Mouse (Mus musculus) heart, embryonic 11.5 days (tissue): ENCODE results near the gene Adamts13. TPM values are rescaled to one million over a fixed set of nuclear protein-coding genes. Genes with fewer than 3 reads are reported as not detected.

Source experiments
- ATAC-seq: fragments of 200-750 bp; cut with Nextera tagmentation; replicated peaks from 2 replicates; pipeline ENCODE4 v1.8.0; 2017; ENCODE audit warnings: moderate library complexity; ENCODE audit not compliant: insufficient number of reproducible peaks, low FRiP score, low TSS enrichment
- H3K27ac ChIP-seq: fragments of 300-500 bp; sonication (generic); 2 replicates; pipeline ENCODE4 v1.5.1; 2014; ENCODE audit warnings: mild to moderate bottlenecking, low read depth, low read length
- H3K27me3 ChIP-seq: fragments of 300-500 bp; sonication (generic); 2 replicates; pipeline ENCODE4 v1.6.1; 2014; ENCODE audit warnings: mild to moderate bottlenecking, low read length, mixed read lengths; ENCODE audit not compliant: control insufficient read depth, insufficient read depth
- H3K36me3 ChIP-seq: fragments of 300-500 bp; sonication (generic); 2 replicates; pipeline ENCODE4 v1.6.1; 2014; ENCODE audit warnings: mild to moderate bottlenecking, low read length, moderate library complexity, mixed read lengths; ENCODE audit not compliant: control insufficient read depth, insufficient read depth
- H3K4me1 ChIP-seq: fragments of 300-500 bp; sonication (generic); 2 replicates; pipeline ENCODE4 v1.6.1; 2014; ENCODE audit warnings: low read length; ENCODE audit not compliant: control insufficient read depth, insufficient read depth
- H3K4me2 ChIP-seq: fragments of 300-500 bp; sonication (generic); 2 replicates; pipeline ENCODE4 v1.6.1; 2014; ENCODE audit warnings: mild to moderate bottlenecking, moderate library complexity
- H3K4me3 ChIP-seq: fragments of 300-500 bp; sonication (generic); 2 replicates; pipeline ENCODE4 v1.5.1; 2014; ENCODE audit warnings: low read depth, low read length
- H3K9ac ChIP-seq: fragments of 300-500 bp; sonication (generic); 2 replicates; pipeline ENCODE4 v1.6.1; 2014; ENCODE audit warnings: mild to moderate bottlenecking, low read depth, low read length, moderate library complexity
- H3K9me3 ChIP-seq: fragments of 300-500 bp; sonication (generic); replicated peaks from 2 replicates; pipeline ENCODE4 v1.6.1; 2016; ENCODE audit warnings: low read length; ENCODE audit not compliant: control insufficient read depth
- whole genome bisulfite sequencing: fragments of 180-500 bp; shearing (Covaris S2); extraction: QIAGEN DNeasy Blood & Tissue Kit; methylation state at CpG from one replicate; pipeline ENCODE4 v1.1.7; 2014; ENCODE audit not compliant: insufficient replicate concordance; 5-methylcytosine and 5-hydroxymethylcytosine counted together
- polyA plus RNA-seq: library from polyadenylated mRNA; unstranded; fragments of >200 nt; fragmentation: Nextera tagmentation; extraction: Ambion mirVana; gene quantifications from 2 replicates; pipeline ENCODE4 v1.2.1, GENCODE M21; 2014

Adamts13 gene
- polyA plus RNA-seq, 1 experiment from 2014 or later: 0.07 TPM

GRCm38 (mm10) chr2:27036003-27036402 is 62.8 kb downstream of the Adamts13 start:
- no peaks in the 10 kb centered on the region for H3K9me3 ChIP-seq
- ATAC-seq: no peak
- H3K4me2 ChIP-seq: no peak overlapping the region
- H3K27me3 ChIP-seq: no peaks in the 10 kb centered on the region; the same call in 1 of the 2 replicates
- H3K27ac ChIP-seq: no peak overlapping the region
- no peaks in the 10 kb centered on the region for H3K4me1 ChIP-seq
- H3K4me3 ChIP-seq: no peak overlapping the region
- 65% methylated on average over 3 of the region's 3 CpGs for WGBS
- H3K36me3 ChIP-seq: no peaks in the 10 kb centered on the region
- no peak overlapping the region for H3K9ac ChIP-seq

DNA sequence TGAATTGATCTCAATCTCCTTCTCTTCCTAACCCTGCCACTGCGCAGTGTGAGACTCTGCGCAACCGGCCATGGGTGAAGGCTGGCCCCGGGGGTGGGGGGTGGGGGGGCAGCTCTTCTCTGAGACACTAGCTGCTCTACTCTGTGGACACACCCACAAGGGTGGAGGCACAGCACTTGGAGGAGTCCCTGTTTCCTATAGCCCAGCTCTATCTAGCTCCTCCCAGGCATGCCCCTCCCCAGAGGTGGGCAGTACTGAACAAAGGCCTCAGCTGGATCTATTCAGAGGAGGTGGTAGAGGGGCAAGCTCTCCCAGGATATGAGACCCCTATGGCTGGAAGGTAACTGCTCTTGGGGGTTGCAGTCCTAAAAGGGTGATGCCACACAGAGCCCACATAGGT is 63.8 kb downstream of the Adamts13 start:
- Histone ChIP-seq H3K36me3 (no peaks in the 10 kb centered on the region), H3K4me1 (no peaks in the 10 kb centered on the region), H3K4me2 (no peak overlapping the region), H3K4me3 (no peak overlapping the region), H3K9ac (no peak overlapping the region), H3K27ac (no peak overlapping the region), H3K27me3 (no peaks in the 10 kb centered on the region; the same call in 1 of the 2 replicates), H3K9me3 (no peaks in the 10 kb centered on the region)
- 59% methylated on average over 4 of the region's 4 CpGs for WGBS
- ATAC-seq: peak; percentile 61; the same call in 1 of the 2 replicates

DNA sequence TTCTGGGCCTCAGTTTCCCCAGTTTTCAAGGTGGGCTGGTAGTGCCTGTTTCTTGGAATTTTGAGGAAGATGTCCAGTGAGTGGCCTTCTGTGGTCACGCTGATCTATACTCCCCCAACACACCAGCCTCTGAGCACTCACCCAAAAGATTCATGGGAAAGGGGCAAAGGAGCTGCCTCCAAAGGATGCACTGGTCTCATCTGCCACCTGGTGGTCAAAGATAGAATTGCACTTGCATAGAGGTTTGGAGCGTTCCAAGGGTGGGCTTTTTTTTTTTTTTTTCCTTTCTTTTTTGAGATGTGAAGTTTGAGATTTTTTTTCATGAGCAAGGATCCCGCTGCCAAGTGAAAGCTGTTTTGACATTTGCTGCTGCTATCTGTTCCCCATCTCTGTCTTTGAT is 65.4 kb downstream of the Adamts13 start:
- Histone ChIP-seq H3K27me3 (no peaks in the 10 kb centered on the region; the same call in 1 of the 2 replicates), H3K4me2 (no peak overlapping the region), H3K9ac (no peak overlapping the region), H3K4me3 (no peak overlapping the region), H3K4me1 (no peaks in the 10 kb centered on the region), H3K36me3 (no peaks in the 10 kb centered on the region), H3K9me3 (no peaks in the 10 kb centered on the region), H3K27ac (no peak overlapping the region)
- ATAC-seq: no peak; the same call in 1 of the 2 replicates
- 4% methylated on average over 3 of the region's 3 CpGs for WGBS

GRCm38 (mm10) chr2:27039286-27039685 is 66.1 kb downstream of the Adamts13 start:
- Histone ChIP-seq H3K9me3 (no peaks in the 10 kb centered on the region), H3K36me3 (no peaks in the 10 kb centered on the region), H3K9ac (no peak overlapping the region)

DNA sequence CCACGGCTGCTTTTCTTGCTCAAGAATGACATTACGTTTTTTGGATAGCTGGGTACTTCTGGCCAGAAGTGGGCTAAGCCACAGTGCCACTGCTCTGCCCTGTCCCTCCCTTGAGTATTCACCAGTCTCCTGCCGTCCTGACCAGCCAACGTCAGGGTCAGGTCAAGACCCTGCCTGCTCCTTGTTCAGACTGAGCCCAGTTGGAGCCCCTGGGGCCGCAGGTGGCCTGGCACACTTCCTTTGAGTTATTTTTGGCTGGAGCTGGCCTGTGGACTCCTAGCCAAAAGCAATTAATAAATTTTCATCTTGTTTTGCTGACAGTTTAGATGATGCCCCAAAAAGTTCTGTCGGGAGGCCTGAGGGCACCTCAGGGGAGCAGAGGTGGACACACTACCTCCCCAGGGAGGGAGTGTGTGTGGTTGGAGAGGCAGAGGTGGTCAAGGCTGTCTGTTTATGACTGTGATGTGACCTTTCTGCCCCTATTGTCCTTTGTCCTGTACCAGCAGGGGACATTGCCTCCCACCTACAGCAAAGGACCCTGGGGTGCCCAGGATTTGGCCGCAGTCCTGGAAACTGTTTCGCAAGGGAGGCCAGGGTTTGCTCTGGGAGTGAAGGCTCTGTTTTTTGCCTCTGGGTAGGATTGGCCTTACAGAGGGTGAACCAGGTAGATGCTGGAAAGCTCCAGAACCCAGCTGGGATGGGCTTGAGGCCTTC is 69.1 kb downstream of the Adamts13 start:
- no peak overlapping the region for H3K9ac ChIP-seq
- H3K4me2 ChIP-seq: no peak overlapping the region
- no peaks in the 10 kb centered on the region for H3K36me3 ChIP-seq
- no peak for ATAC-seq
- no peaks in the 10 kb centered on the region for H3K9me3 ChIP-seq
- H3K27ac ChIP-seq: no peak overlapping the region
- H3K27me3 ChIP-seq: no peaks in the 10 kb centered on the region; the same call in 1 of the 2 replicates
- 65% methylated on average over 8 of the region's 8 CpGs for WGBS
- H3K4me3 ChIP-seq: no peak overlapping the region
- H3K4me1 ChIP-seq: no peaks in the 10 kb centered on the region

More at GRCm38 (mm10) chr2:27039286-27039685, 66.1 kb downstream of the Adamts13 start:
- no peaks in the 10 kb centered on the region; the same call in 1 of the 2 replicates for H3K27me3 ChIP-seq
- no peaks in the 10 kb centered on the region for H3K4me1 ChIP-seq
- no peak for ATAC-seq
- H3K27ac ChIP-seq: no peak overlapping the region
- H3K4me3 ChIP-seq: no peak overlapping the region
- WGBS: 11% methylated on average over 1 of the region's 1 CpGs
- no peak overlapping the region for H3K4me2 ChIP-seq

DNA sequence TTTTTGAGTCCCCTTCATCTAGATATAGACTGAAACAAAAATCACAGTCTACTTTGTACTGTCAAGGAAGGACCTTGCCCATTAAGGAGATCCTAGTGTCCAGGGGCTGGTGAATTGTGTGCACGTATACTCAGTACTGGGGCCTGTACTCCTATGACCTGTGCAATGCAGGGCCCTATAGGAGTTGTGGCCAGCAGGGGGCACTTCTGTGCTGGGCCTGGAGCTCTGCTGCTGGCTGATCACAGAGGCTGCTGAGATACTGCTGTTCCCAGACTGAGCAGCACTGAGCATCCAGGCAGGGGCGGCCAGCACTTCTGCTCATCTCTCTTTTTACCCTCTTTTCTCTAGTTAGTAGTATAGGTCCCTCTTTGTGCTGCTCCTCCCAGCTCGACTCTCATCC is 70.2 kb downstream of the Adamts13 start:
- ATAC-seq: peak; percentile 47; the same call in 1 of the 2 replicates
- no peak overlapping the region for H3K27ac ChIP-seq
- H3K4me2 ChIP-seq: no peak overlapping the region
- WGBS: 17% methylated on average over 3 of the region's 3 CpGs
- no peaks in the 10 kb centered on the region for H3K4me1 ChIP-seq
- H3K4me3 ChIP-seq: no peak overlapping the region
- H3K9ac ChIP-seq: no peak overlapping the region
- no peaks in the 10 kb centered on the region for H3K36me3 ChIP-seq
- no peaks in the 10 kb centered on the region; the same call in 1 of the 2 replicates for H3K27me3 ChIP-seq
- H3K9me3 ChIP-seq: no peaks in the 10 kb centered on the region

GRCm38 (mm10) chr2:27044166-27044565 is 71.0 kb downstream of the Adamts13 start:
- H3K4me2 ChIP-seq: no peak overlapping the region
- no peak overlapping the region for H3K27ac ChIP-seq
- ATAC-seq: no peak
- 66% methylated on average over 4 of the region's 4 CpGs for WGBS
- no peaks in the 10 kb centered on the region for H3K4me1 ChIP-seq
- H3K9ac ChIP-seq: no peak overlapping the region
- H3K9me3 ChIP-seq: no peaks in the 10 kb centered on the region
- H3K36me3 ChIP-seq: no peaks in the 10 kb centered on the region
- H3K4me3 ChIP-seq: no peak overlapping the region
- no peaks in the 10 kb centered on the region; the same call in 1 of the 2 replicates for H3K27me3 ChIP-seq

DNA sequence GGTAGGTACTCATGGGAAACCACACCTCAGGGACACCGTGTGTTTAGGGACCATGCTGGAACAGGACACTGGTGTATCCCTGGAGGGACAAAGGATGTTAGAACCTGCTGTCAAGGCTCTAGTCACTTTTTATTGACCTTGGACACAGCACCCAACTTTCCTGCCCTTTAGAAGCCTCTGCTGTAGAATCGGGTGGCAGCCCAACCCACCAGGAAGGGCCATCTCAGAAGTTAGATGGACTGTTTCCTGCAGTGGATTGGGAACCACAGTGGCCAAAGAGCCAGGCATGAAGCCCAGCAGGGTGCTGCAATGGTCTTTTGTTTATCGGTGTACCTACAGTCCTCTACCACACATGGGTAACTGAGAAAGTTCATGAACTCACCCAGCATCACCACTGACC is 71.4 kb downstream of the Adamts13 start:
- Histone ChIP-seq H3K27ac (no peak overlapping the region), H3K4me3 (no peak overlapping the region)
- WGBS: 80% methylated on average over 3 of the region's 3 CpGs

More for the DNA sequence above, 71.4 kb downstream of the Adamts13 start:
- ATAC-seq: no peak
- no peaks in the 10 kb centered on the region; the same call in 1 of the 2 replicates for H3K27me3 ChIP-seq
- H3K4me1 ChIP-seq: no peaks in the 10 kb centered on the region
- no peaks in the 10 kb centered on the region for H3K9me3 ChIP-seq
- no peaks in the 10 kb centered on the region for H3K36me3 ChIP-seq
- H3K4me2 ChIP-seq: no peak overlapping the region
- no peak overlapping the region for H3K9ac ChIP-seq
